Mouse (Mus musculus) gonadal fat pad, adult 2 months (tissue): Measurements from ENCODE around the gene Fgfr2. TPM values are rescaled to one million over a fixed set of nuclear protein-coding genes. Genes with fewer than 3 reads are reported as not detected.

Experiments used
- DNase-seq: peaks from one replicate; pipeline ENCODE4 v3.0.0-alpha.2; 2012; ENCODE audit warnings: low read depth
- polyA plus RNA-seq: library from polyadenylated mRNA; depleted of rRNA; stranded (reverse); fragments of >200 nt; gene quantifications from 2 replicates; pipeline ENCODE4 v1.2.3, GENCODE M21; 2012

Gene Fgfr2
- polyA plus RNA-seq, 1 experiment = 33.3 TPM

GRCm38 (mm10) chr7:130574211-130574991 lies 2548.7 kb downstream of the Fgfr2 start:
- no peak for DNase-seq

- DNase-seq = no peak
Measured at GRCm38 (mm10) chr7:130573746-130574145, 2549.4 kb downstream of the Fgfr2 start.

GRCm38 (mm10) chr7:130572821-130573220 lies 2550.3 kb downstream of the Fgfr2 start, which contains the start of gene Nsmce4a:
Nsmce4a (minus strand) TSS chr7:130573118.
- no peak for DNase-seq

GRCm38 (mm10) chr7:130570472-130570871 lies 2552.7 kb downstream of the Fgfr2 start:
- DNase-seq = no peak

- no peak for DNase-seq
Measured at GRCm38 (mm10) chr7:130568783-130569436, 2554.2 kb downstream of the Fgfr2 start.

- no peak for DNase-seq
Measured at GRCm38 (mm10) chr7:130564596-130564995, 2558.6 kb downstream of the Fgfr2 start.

- DNase-seq = no peak
Measured at GRCm38 (mm10) chr7:130563880-130564279, 2559.3 kb downstream of the Fgfr2 start.

GRCm38 (mm10) chr7:130563276-130563675 lies 2559.9 kb downstream of the Fgfr2 start:
- no peak for DNase-seq

- no peak for DNase-seq
Measured at GRCm38 (mm10) chr7:130560933-130561332, 2562.2 kb downstream of the Fgfr2 start.

GRCm38 (mm10) chr7:130558592-130558991 lies 2564.6 kb downstream of the Fgfr2 start:
- no peak for DNase-seq

- no peak for DNase-seq
Measured at GRCm38 (mm10) chr7:130555597-130555996, 2567.6 kb downstream of the Fgfr2 start.

GRCm38 (mm10) chr7:130553321-130553720 lies 2569.8 kb downstream of the Fgfr2 start:
- DNase-seq = no peak

GRCm38 (mm10) chr7:130552780-130553179 lies 2570.4 kb downstream of the Fgfr2 start:
- DNase-seq = no peak

GRCm38 (mm10) chr7:130547635-130548175 lies 2575.4 kb downstream of the Fgfr2 start:
- no peak for DNase-seq

GRCm38 (mm10) chr7:130546791-130547484 lies 2576.2 kb downstream of the Fgfr2 start:
- peak; percentile 41 for DNase-seq

GRCm38 (mm10) chr7:130546421-130546790 lies 2576.7 kb downstream of the Fgfr2 start:
- no peak for DNase-seq

- DNase-seq = no peak
Measured at GRCm38 (mm10) chr7:130545893-130546292, 2577.3 kb downstream of the Fgfr2 start.

GRCm38 (mm10) chr7:130545401-130545800 lies 2577.7 kb downstream of the Fgfr2 start:
- DNase-seq = no peak

- DNase-seq = no peak
Measured at GRCm38 (mm10) chr7:130543181-130543580, 2580.0 kb downstream of the Fgfr2 start.

- no peak for DNase-seq
Measured at GRCm38 (mm10) chr7:130540176-130540575, 2583.0 kb downstream of the Fgfr2 start.

- DNase-seq = no peak
Measured at GRCm38 (mm10) chr7:130537068-130537467, 2586.1 kb downstream of the Fgfr2 start.

GRCm38 (mm10) chr7:130535174-130535573 lies 2588.0 kb downstream of the Fgfr2 start:
- DNase-seq = no peak
